Mouse (Mus musculus): ENCODE data around the gene Actl11. TPM values are rescaled to one million over a fixed set of nuclear protein-coding genes. Genes with fewer than 3 reads are reported as not detected.

The Actl11 gene
- total RNA-seq, 2 experiments from 2014 or later, result not detected

GRCm38 (mm10) chr9:107961351-107961762 is 33.1 kb downstream of the Actl11 start:
- no peak for DNase-seq (ENCODE audit: low spot score)

GRCm38 (mm10) chr9:107961881-107962280 is 33.6 kb downstream of the Actl11 start:
- DNase-seq (ENCODE audit: low spot score), result no peak

GRCm38 (mm10) chr9:107962916-107963315 is 34.6 kb downstream of the Actl11 start:
- no peak for DNase-seq (ENCODE audit: low spot score)

GRCm38 (mm10) chr9:107963700-107964099 is 35.4 kb downstream of the Actl11 start:
- DNase-seq (ENCODE audit: low spot score), result peak; percentile 77

- no peak for DNase-seq (ENCODE audit: low spot score)
Observed at GRCm38 (mm10) chr9:107964681-107965080, 36.4 kb downstream of the Actl11 start.

GRCm38 (mm10) chr9:107966676-107967075 is 38.4 kb downstream of the Actl11 start:
- DNase-seq (ENCODE audit: low spot score), result no peak

GRCm38 (mm10) chr9:107967437-107967836 is 39.2 kb downstream of the Actl11 start:
- no peak for DNase-seq (ENCODE audit: low spot score)

- DNase-seq (ENCODE audit: low spot score), result no peak
Observed at GRCm38 (mm10) chr9:107968531-107968930, 40.3 kb downstream of the Actl11 start.

- DNase-seq (ENCODE audit: low spot score), result no peak
Observed at GRCm38 (mm10) chr9:107970311-107970710, 42.0 kb downstream of the Actl11 start.

GRCm38 (mm10) chr9:107971690-107972541 is 43.6 kb downstream of the Actl11 start:
- no peak for DNase-seq (ENCODE audit: low spot score)

GRCm38 (mm10) chr9:107974491-107975171 is 46.4 kb downstream of the Actl11 start:
- DNase-seq (ENCODE audit: low spot score), result no peak

GRCm38 (mm10) chr9:107975399-107976386 is 47.4 kb downstream of the Actl11 start, which contains the start of gene Uba7:
Gene Uba7, plus strand, starts transcription at chr9:107975505.
- peak; percentile 28 for DNase-seq (ENCODE audit: low spot score)

- DNase-seq (ENCODE audit: low spot score), result no peak
Observed at GRCm38 (mm10) chr9:107978815-107979214, 50.5 kb downstream of the Actl11 start.

Other genes starting within 250 kb of the Actl11 start
- not detected for gene Gnat1, start 248.8 kb upstream of the Actl11 start, total RNA-seq (2021)
- gene Sema3f, start 218.0 kb upstream of the Actl11 start, total RNA-seq (2021), result 1 to 10 TPM; 6.2 to 6.8 TPM
- 10 to 100 TPM; 34.3 to 40.5 TPM for gene Rbm5, start 157.5 kb upstream of the Actl11 start, total RNA-seq (2021)
- gene Rbm6, start 55.2 kb upstream of the Actl11 start, total RNA-seq (2021), result 10 to 100 TPM; 16.6 to 18.3 TPM
- 10 to 100 TPM; 10.8 to 11.1 TPM for gene Mon1a, start 40.3 kb upstream of the Actl11 start, total RNA-seq (2021)
- gene Mst1r, start 21.6 kb upstream of the Actl11 start, total RNA-seq (2021), result under 1 TPM; 0.39 to 0.52 TPM
- gene Camkv, start 7.2 kb downstream of the Actl11 start, total RNA-seq (2021), result under 1 TPM; 0.26 to 0.34 TPM
- gene Traip, start 21.7 kb downstream of the Actl11 start, total RNA-seq (2021), result under 1 TPM; 0.27 to 0.62 TPM
- 1 to 10 TPM; 2.6 to 2.8 TPM for gene Uba7, start 47.0 kb downstream of the Actl11 start, total RNA-seq (2021)
- gene Gm20661, start 54.6 kb downstream of the Actl11 start, total RNA-seq (2021), result not detected
- 1 to 10 TPM; 1.5 to 3.0 TPM for gene Inka1, start 57.4 kb downstream of the Actl11 start, total RNA-seq (2021)
- gene Cdhr4, start 64.0 kb downstream of the Actl11 start, total RNA-seq (2021), result not detected
- not detected for gene Gm20662, start 67.9 kb downstream of the Actl11 start, total RNA-seq (2021)
- gene Ip6k1, start 74.0 kb downstream of the Actl11 start, total RNA-seq (2021), result 10 to 100 TPM; 17.6 to 22.8 TPM
- 1 to 10 TPM; 4.0 to 4.4 TPM for gene Gmppb, start 120.8 kb downstream of the Actl11 start, total RNA-seq (2021)
- 1 to 10 TPM; 1.8 to 2.0 TPM for gene Amigo3, start 124.7 kb downstream of the Actl11 start, total RNA-seq (2021)
- gene Mst1, start 152.0 kb downstream of the Actl11 start, total RNA-seq (2021), result not detected
- gene Rnf123, start 154.9 kb downstream of the Actl11 start, total RNA-seq (2021), result 100 to 1,000 TPM; 134 to 139 TPM
- gene Apeh, start 166.1 kb downstream of the Actl11 start, total RNA-seq (2021), result 10 to 100 TPM; 25.7 to 27.8 TPM

Data from gastrocnemius, adult 18-20 months (tissue).